Mouse (Mus musculus) ES-Bruce4 (cell line): ENCODE results near the gene Pnrc2.

Experiments
- CTCF ChIP-seq: IDR thresholded peaks from one replicate; pipeline ENCODE4 v1.8.1; 2011; ENCODE audit warnings: low read depth, low read length
- EP300 ChIP-seq: IDR thresholded peaks from 2 replicates; pipeline ENCODE4 v1.6.1; 2011; ENCODE audit warnings: low read depth, low read length; ENCODE audit not compliant: insufficient read depth
- POLR2A ChIP-seq: IDR thresholded peaks from one replicate; pipeline ENCODE4 v1.8.1; 2011; ENCODE audit warnings: low read length; ENCODE audit not compliant: insufficient read depth

DNA sequence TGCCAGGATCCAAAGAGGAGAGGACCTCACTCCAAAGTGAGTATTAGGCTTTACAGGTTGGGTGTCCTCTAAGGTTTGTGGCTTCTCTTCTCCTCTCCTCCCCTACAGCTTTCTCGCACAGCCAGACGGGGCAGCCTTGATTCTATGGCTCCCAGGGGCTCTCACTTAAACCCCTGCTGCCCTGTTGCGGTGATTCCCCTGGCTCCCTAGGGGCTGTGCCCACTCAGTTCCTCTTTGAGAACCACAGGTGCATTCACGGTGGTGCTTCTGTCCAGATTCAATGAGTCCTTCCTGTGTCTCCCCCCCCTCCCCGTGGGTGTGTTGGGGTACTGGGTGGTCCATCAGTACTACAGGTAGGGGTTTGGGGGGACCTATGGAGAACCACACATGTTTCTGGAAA is 26.4 kb upstream of the Pnrc2 start:
- TF ChIP-seq CTCF (no peak), POLR2A (no peak), EP300 (no peak)
